Mouse (Mus musculus) limb, embryonic 14.5 days (tissue): ENCODE results near the gene Fam178b. TPM values are rescaled to one million over a fixed set of nuclear protein-coding genes. Genes with fewer than 3 reads are reported as not detected.

Experiments
- ATAC-seq: fragments of 200-750 bp; cut with Nextera tagmentation; 2 replicates; pipeline ENCODE4 v1.8.0; 2017; ENCODE audit warnings: low read depth, moderate number of reproducible peaks, moderate TSS enrichment; ENCODE audit not compliant: low FRiP score
- DNase-seq: peaks from one replicate; pipeline ENCODE4 v3.0.0-alpha.2; 2015; ENCODE audit warnings: low spot score
- H3K27ac ChIP-seq: fragments of 300-500 bp; sonication (generic); replicated peaks from 2 replicates; pipeline ENCODE4 v1.5.1; 2014; ENCODE audit warnings: low read depth, mild to moderate bottlenecking, low read length, moderate library complexity, mixed read lengths
- H3K27me3 ChIP-seq: fragments of 300-500 bp; sonication (generic); 2 replicates; pipeline ENCODE4 v1.6.1; 2014; ENCODE audit warnings: low read length, mixed read lengths; ENCODE audit not compliant: control insufficient read depth, insufficient read depth
- H3K36me3 ChIP-seq: fragments of 300-500 bp; sonication (generic); 2 replicates; pipeline ENCODE4 v1.6.1; 2014; ENCODE audit warnings: mild to moderate bottlenecking, low read length, moderate library complexity, mixed read lengths; ENCODE audit not compliant: control insufficient read depth, insufficient read depth
- H3K4me1 ChIP-seq: fragments of 300-500 bp; sonication (generic); 2 replicates; pipeline ENCODE4 v1.6.1; 2014; ENCODE audit warnings: antibody characterized with exemption, low read length, mixed read lengths; ENCODE audit not compliant: control insufficient read depth, insufficient read depth
- H3K4me2 ChIP-seq: fragments of 300-500 bp; sonication (generic); replicated peaks from 2 replicates; pipeline ENCODE4 v1.6.1; 2014; ENCODE audit warnings: low read depth, mild to moderate bottlenecking, low read length, moderate library complexity; ENCODE audit not compliant: severe bottlenecking
- H3K4me3 ChIP-seq: fragments of 300-500 bp; sonication (generic); replicated peaks from 2 replicates; pipeline ENCODE4 v1.5.1; 2014; ENCODE audit warnings: low read length
- H3K9ac ChIP-seq: fragments of 300-500 bp; sonication (generic); 2 replicates; pipeline ENCODE4 v1.6.1; 2014; ENCODE audit warnings: mild to moderate bottlenecking, low read depth, low read length, moderate library complexity; ENCODE audit not compliant: severe bottlenecking
- H3K9me3 ChIP-seq: fragments of 300-500 bp; sonication (generic); 2 replicates; pipeline ENCODE4 v1.6.1; 2016; ENCODE audit warnings: low read length; ENCODE audit not compliant: control insufficient read depth
- POLR2A ChIP-seq: fragments of 200-500 bp; IDR thresholded peaks from 2 replicates; pipeline ENCODE4 v1.8.0; 2012; ENCODE audit warnings: inconsistent platforms, mild to moderate bottlenecking, moderate library complexity, borderline replicate concordance; ENCODE audit not compliant: insufficient read depth, insufficient read length; ENCODE audit errors: extremely low read depth
- WGBS: fragments of 180-500 bp; shearing (Covaris S2); extraction: QIAGEN DNeasy Blood & Tissue Kit; methylation state at CpG from one replicate; pipeline ENCODE4 v1.1.7; 2014; 5-methylcytosine and 5-hydroxymethylcytosine counted together
- polyA plus RNA-seq, 2 experiments: library from polyadenylated mRNA; depleted of rRNA in 1 of 2; stranded (reverse) in 1 of 2; unstranded in 1 of 2; fragments of >200 nt; fragmentation: Nextera tagmentation in 1 of 2; extraction: Ambion mirVana in 1 of 2; gene quantifications; 2 replicates each; pipeline versions ENCODE4 v1.2.1 to v1.2.3; 2012 to 2014

Gene Fam178b
- polyA plus RNA-seq, 2 experiments, result 0.67 to 1.5 TPM

DNA sequence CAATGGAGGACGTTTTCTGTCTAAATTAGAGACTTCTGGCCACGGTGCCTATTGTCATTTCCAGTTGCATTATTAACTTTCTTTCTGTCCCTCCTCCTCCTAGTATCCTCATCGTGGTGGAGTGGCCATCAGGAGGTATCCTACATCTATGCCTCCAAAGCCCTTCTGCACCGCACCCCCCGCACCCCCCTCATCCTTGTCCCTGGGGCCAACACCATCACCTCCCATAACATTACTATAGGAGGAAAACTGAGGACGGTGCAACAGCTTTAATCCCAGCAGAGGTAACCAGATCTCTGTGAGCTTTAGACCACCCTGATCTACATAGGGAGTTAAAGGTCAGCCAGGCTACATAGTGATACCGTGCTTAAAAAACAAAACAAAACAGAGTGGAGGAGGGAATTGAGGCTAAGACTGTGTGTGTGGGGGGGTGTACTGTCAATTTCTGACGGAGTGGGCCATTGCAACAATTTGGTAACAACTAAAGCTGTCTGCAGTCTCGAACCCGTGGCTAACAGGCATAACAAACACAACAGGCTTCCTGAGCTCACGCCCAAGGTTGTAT lies 7.8 kb upstream of the Fam178b start:
- ATAC-seq (no peak), DNase-seq (no peak)
- Histone ChIP-seq H3K9ac (0 out of 2 replicates have a peak overlapping the region, but pooled peaks have one; percentile 80), H3K4me3 (peak overlapping the region; percentile 88), H3K36me3 (peaks cover 26% of the 10 kb centered on the region), H3K27me3 (no peaks in the 10 kb centered on the region), H3K9me3 (no peaks in the 10 kb centered on the region), H3K4me2 (peak overlapping the region; percentile 46), H3K4me1 (peaks cover 6% of the 10 kb centered on the region; the same call in 1 of the 2 replicates), H3K27ac (no peak overlapping the region)
- 61% methylated on average over 11 of the region's 11 CpGs for WGBS
- no peak for TF ChIP-seq POLR2A

GRCm38 (mm10) chr1:36683810-36684467 lies 956 bp upstream of the Fam178b start:
- H3K4me1 ChIP-seq, result 0 out of 2 replicates have a peak, but pooled peaks cover 5% of the 10 kb centered on the region
- H3K36me3 ChIP-seq, result no peaks in the 10 kb centered on the region
- DNase-seq (peak; percentile 93), ATAC-seq (peak; percentile 80)
- H3K27ac ChIP-seq, result no peak overlapping the region
- H3K9me3 ChIP-seq, result no peaks in the 10 kb centered on the region
- H3K4me2 ChIP-seq, result no peak overlapping the region
- H3K4me3 ChIP-seq, result no peak overlapping the region
- no peak for TF ChIP-seq POLR2A
- no peaks in the 10 kb centered on the region for H3K27me3 ChIP-seq
- 6% methylated on average over 13 of the region's 13 CpGs for WGBS
- H3K9ac ChIP-seq, result no peak overlapping the region

GRCm38 (mm10) chr1:36680893-36681292 lies 2.1 kb downstream of the Fam178b start:
- 67% methylated on average over 7 of the region's 7 CpGs for WGBS
- TF ChIP-seq POLR2A, result no peak
- ATAC-seq, result no peak
- Histone ChIP-seq H3K4me3 (no peak overlapping the region), H3K9me3 (no peaks in the 10 kb centered on the region), H3K4me2 (no peak overlapping the region), H3K9ac (no peak overlapping the region), H3K4me1 (0 out of 2 replicates have a peak, but pooled peaks cover 5% of the 10 kb centered on the region), H3K27ac (no peak overlapping the region), H3K36me3 (no peaks in the 10 kb centered on the region), H3K27me3 (no peaks in the 10 kb centered on the region)
- DNase-seq, result no peak

DNA sequence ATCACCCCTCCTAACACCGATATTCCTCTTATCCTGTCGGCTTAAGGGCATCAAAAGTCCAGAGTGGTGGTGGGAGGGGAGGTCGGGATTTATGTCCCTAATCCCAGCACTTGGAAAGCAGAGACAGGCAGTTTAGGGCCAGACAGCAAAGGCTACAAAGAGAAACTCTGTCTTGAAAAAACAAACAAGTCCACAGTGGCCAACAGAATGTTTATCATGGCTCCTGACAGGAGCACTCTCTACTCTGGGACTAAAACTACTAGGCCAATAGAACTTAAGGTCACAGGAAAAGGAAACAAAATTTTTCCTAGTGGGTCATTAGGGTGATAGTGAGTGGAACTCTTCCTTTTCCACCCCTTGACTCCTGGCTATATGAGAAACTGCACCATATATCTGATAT lies 8.0 kb downstream of the Fam178b start:
- no peak overlapping the region for H3K4me3 ChIP-seq
- no peak for TF ChIP-seq POLR2A
- DNase-seq, result no peak
- WGBS, result 13% methylated on average over 3 of the region's 3 CpGs
- no peak for ATAC-seq
- no peak overlapping the region for H3K4me2 ChIP-seq
- no peaks in the 10 kb centered on the region for H3K36me3 ChIP-seq
- H3K27ac ChIP-seq, result no peak overlapping the region
- no peaks in the 10 kb centered on the region for H3K27me3 ChIP-seq
- H3K4me1 ChIP-seq, result no peaks in the 10 kb centered on the region
- no peaks in the 10 kb centered on the region for H3K9me3 ChIP-seq
- H3K9ac ChIP-seq, result no peak overlapping the region

DNA sequence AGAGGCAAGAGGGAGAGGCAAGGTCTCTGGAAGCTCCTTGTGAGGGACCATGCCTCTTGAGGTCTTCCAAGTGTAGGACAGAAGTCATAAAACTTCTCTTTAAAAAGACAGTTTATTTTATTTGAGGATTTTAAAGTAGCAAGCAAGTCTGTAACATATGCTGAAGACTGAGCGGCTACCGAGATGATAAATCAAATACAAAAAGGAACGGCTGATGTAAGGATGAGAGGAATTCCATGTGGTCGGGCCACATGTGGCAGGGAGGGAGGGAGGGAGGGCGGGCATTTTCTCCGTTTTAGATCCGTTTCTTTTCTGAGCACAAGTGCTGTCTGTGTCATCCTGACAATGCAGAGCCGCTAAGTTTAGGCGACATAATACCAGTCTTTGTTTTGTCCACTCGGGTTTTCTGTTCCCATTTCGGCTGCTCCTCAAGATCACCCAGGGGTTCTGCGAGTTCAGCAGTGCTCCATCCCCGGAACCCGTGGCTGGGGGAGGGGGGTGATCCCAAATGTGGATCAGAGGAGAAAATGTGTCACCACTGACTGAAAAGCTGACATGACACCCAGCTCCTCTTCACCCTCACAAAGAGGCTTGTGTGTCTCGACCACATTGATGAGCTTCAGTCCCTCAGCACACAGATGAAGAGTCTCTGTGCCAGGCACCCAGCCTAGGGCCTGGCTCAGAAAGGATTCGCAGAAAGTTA lies 10.2 kb downstream of the Fam178b start:
- Histone ChIP-seq H3K4me3 (no peak overlapping the region), H3K4me1 (no peaks in the 10 kb centered on the region), H3K9ac (0 out of 2 replicates have a peak overlapping the region, but pooled peaks have one; percentile 25), H3K27me3 (no peaks in the 10 kb centered on the region), H3K27ac (no peak overlapping the region), H3K4me2 (no peak overlapping the region), H3K36me3 (no peaks in the 10 kb centered on the region), H3K9me3 (no peaks in the 10 kb centered on the region)
- WGBS, result 54% methylated on average over 16 of the region's 16 CpGs
- DNase-seq (no peak), ATAC-seq (peak; percentile 30)
- no peak for TF ChIP-seq POLR2A
